Mouse (Mus musculus) spleen, adult 2 months (tissue): ENCODE results near the gene Nfic.

Source experiments
- CTCF ChIP-seq: fragments of 200-500 bp; IDR thresholded peaks from 2 replicates; pipeline ENCODE4 v1.5.1; 2011; ENCODE audit warnings: mild to moderate bottlenecking, inconsistent platforms; ENCODE audit not compliant: insufficient read depth, insufficient read length, insufficient replicate concordance; ENCODE audit errors: extremely low read depth
- POLR2A ChIP-seq: fragments of 200-500 bp; IDR thresholded peaks from 2 replicates; pipeline ENCODE4 v1.6.1; 2011; ENCODE audit warnings: low read depth, low read length, inconsistent platforms

DNA sequence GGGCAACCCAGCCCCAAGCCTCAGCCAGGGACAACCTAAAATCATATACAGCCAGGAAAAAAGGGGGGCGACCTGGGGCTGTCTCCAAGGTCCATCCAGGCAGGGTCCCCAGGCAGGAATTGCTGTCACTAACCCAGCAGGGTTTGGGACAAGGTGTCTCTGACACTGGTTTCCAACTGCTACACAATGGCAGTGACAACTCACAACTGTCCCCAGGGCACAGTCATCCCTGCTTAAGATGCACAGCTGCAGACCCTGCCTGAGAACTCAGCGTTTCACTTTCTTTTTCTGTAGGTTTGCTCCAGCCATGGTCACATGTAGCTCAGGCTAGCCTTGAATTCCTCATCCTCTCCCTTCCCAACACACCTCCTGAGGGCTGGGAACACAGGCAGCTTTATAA is 26.3 kb downstream of the Nfic start:
- no peak for TF ChIP-seq CTCF
- TF ChIP-seq POLR2A = no peak
